In the genomic region with DNA sequence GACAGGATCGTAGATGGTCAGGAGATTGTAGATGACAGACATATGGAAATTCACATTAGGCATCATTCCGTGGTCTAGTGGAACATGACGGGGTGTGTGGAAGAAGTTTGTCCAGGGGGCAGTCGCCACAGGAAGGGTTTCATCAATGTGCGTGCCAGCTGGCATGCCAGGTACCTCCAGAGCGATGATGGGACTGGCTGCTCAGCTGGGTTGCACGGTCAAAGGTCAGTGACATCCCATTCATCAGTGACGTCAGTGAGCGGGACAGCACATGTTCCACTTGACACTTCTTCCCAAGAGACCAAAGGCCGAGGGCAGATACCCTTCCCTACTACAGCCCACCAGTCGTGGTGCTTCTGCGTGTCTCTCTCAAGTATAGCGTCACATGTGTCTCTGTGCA, we compare ENCODE assay signal across 27 mouse cellular contexts.
"Had no signal": no experiment of that assay in that cellular context is flagged by ENCODE, and none has a peak within 500 bp of the region (broad histone marks: within the 10 kb centered on the region; RNA-seq: fewer than 3 reads in every experiment).

No protein-coding gene starts in this region.

- H3K27ac ChIP-seq: embryonic facial prominence, embryonic 10.5 days; embryonic facial prominence, embryonic 12.5 days; embryonic facial prominence, embryonic 13.5 days; embryonic facial prominence, embryonic 15.5 days; forebrain, embryonic 10.5 days; forebrain, embryonic 12.5 days; forebrain, embryonic 13.5 days; forebrain, embryonic 15.5 days; gastrocnemius, adult 2 months had no signal

- H3K36me3 ChIP-seq: embryonic facial prominence, embryonic 12.5 days; embryonic facial prominence, embryonic 13.5 days; embryonic facial prominence, embryonic 15.5 days; forebrain, embryonic 12.5 days; forebrain, embryonic 15.5 days had no signal

- ATAC-seq: forebrain, embryonic 13.5 days; forebrain, embryonic 14.5 days; forebrain, embryonic 15.5 days; forebrain, embryonic 16.5 days; forebrain, postnatal 0 days had no signal

- DNase-seq: cerebellum, adult 18-20 months; cerebellum, adult 2 months; cerebellum, adult 8-10 months; cerebellum, adult 9-10 months; cerebellum, adult 9-11 months; cerebellum, postnatal 14 days; cerebellum, postnatal 25 days; cerebellum, postnatal 36 days; embryo, embryonic 11 days; forebrain, postnatal 0 days; gastrocnemius, adult 2 months; gastrocnemius, postnatal 10 days; gastrocnemius, postnatal 14 days; gastrocnemius, postnatal 25 days; gastrocnemius, postnatal 36 days; heart, adult 18-20 months had no signal

- H3K9ac ChIP-seq: embryonic facial prominence, embryonic 12.5 days; embryonic facial prominence, embryonic 13.5 days; embryonic facial prominence, embryonic 15.5 days; forebrain, embryonic 12.5 days; forebrain, embryonic 13.5 days; forebrain, embryonic 15.5 days; forebrain, postnatal 0 days had no signal

- H3K27me3 ChIP-seq: embryonic facial prominence, embryonic 12.5 days; embryonic facial prominence, embryonic 13.5 days; embryonic facial prominence, embryonic 15.5 days; forebrain, embryonic 13.5 days; forebrain, embryonic 15.5 days had no signal

- H3K9me3 ChIP-seq: embryonic facial prominence, embryonic 10.5 days; embryonic facial prominence, embryonic 12.5 days; embryonic facial prominence, embryonic 13.5 days; embryonic facial prominence, embryonic 15.5 days; forebrain, embryonic 13.5 days; forebrain, embryonic 15.5 days had no signal

- H3K4me2 ChIP-seq: embryonic facial prominence, embryonic 12.5 days; embryonic facial prominence, embryonic 13.5 days; embryonic facial prominence, embryonic 15.5 days; forebrain, embryonic 12.5 days; forebrain, embryonic 13.5 days; forebrain, embryonic 15.5 days had no signal

- H3K4me1 ChIP-seq: embryonic facial prominence, embryonic 10.5 days; embryonic facial prominence, embryonic 12.5 days; embryonic facial prominence, embryonic 13.5 days; forebrain, embryonic 12.5 days; forebrain, embryonic 13.5 days; forebrain, embryonic 15.5 days had no signal

- H3K4me3 ChIP-seq: embryonic facial prominence, embryonic 10.5 days; embryonic facial prominence, embryonic 12.5 days; embryonic facial prominence, embryonic 13.5 days; embryonic facial prominence, embryonic 15.5 days; erythroblast, embryonic 14.5 days; forebrain, embryonic 10.5 days; forebrain, embryonic 12.5 days; forebrain, embryonic 13.5 days; forebrain, embryonic 15.5 days; gastrocnemius, adult 2 months had no signal
